Mouse (Mus musculus) monocyte, adult 2 months (primary cell): ENCODE results near the gene Srsf6.
"Not testable (repeated sequence)": the region's sequence is repeated elsewhere in the genome, so short reads cannot be mapped to it uniquely, and the experiment has no call there.

Experiments
- DNase-seq, 2 experiments: peaks; one replicate each; pipeline ENCODE4 v3.0.0; 2022; ENCODE audit warnings: low spot score in 2 of 2, low read depth in 1 of 2

The Srsf6 gene

GRCm38 (mm10) chr2:162931123-162931673, at the start of gene Srsf6:
Gene Srsf6, plus strand, starts transcription at chr2:162931528.
- peak; percentile 36 to 74 for DNase-seq

DNA sequence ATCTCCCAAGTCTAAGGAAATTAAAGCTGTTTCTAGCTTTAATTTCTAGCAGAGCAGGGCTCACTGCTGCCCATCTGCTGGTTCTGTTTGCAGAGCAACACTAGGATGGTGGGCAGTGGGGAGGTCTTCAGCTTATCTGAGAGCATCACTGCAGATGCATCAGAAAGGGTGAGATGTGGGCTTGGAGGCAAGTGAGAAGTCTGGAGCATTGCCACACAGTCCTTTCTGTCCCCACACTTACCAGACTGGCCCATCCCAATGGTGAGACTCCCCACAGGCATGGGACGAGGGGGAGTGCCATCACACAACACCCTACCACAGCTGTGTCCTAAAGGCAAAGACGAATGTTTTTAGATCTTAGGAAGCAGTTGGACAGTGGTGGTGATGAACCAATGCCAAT, 47.2 kb upstream of the Srsf6 start:
- DNase-seq, result no peak

DNA sequence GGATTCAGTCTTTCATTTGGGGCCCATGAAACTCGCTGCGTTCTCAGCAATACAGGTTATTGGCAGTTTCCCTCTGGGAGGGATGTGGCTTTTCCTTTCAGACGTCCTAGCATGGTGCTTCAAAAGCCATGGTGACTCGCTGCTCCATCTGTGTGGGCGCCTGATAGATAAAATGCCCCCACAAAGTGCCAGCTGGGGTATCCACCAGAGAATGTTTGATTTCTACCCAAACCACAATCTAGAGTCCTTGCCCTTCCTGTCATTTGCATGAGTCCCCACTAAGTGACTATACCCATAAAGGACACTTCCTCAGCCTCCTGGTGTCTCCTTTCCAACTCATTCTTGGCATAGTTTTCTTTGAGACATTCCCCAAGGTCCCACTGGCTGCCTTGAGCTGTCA, 44.2 kb upstream of the Srsf6 start:
- no peak for DNase-seq

DNA sequence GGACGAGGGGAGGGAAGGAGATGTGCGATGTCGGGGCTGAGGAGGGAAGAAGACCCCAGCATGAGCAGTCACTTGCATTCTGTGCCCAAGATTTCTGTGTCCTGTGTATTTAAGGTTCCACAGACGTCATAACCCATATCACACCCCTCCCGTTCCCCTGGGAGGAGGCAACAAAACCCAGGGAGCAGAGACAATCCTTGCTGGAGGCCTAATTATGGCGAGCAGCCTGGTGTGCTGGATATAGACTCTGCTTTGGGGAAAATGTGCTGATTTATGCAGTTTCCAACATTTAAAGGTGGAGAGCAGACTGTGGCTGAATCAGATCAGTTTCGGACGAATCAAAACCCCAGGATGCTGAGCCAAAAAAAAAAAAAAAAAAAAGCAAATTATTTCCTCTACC, 42.7 kb upstream of the Srsf6 start:
- DNase-seq, result no peak

- DNase-seq, result no peak
Measured at GRCm38 (mm10) chr2:162889191-162889590, 42.1 kb upstream of the Srsf6 start.

DNA sequence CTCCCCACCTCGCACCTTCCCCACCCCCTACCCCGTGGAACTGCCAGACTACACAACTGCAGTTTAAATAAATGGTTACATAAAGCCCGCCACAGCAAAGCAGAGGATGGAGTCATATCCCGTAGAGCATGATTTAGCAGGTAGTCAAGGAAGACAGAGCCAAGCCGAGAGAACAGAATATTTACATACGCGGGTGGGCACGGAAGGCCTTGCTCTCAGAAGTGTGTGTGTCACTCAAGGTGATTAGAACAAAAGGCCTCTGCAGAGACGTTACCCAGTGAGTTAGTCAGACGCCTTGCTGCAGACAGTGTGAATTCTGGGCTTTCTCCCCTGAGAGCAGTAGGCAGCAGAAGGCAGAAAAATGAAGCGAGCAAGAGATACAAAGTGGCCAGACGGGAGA, 41.6 kb upstream of the Srsf6 start:
- DNase-seq, result no peak

GRCm38 (mm10) chr2:162892979-162893378, 38.3 kb upstream of the Srsf6 start:
- not testable (repeated sequence) for DNase-seq

- not testable (repeated sequence) for DNase-seq
Measured at GRCm38 (mm10) chr2:162899256-162899655, 32.1 kb upstream of the Srsf6 start.

- no peak for DNase-seq
Measured at GRCm38 (mm10) chr2:162899880-162900589, 31.3 kb upstream of the Srsf6 start.

- no peak for DNase-seq
Measured at GRCm38 (mm10) chr2:162900590-162900916, 30.8 kb upstream of the Srsf6 start.

DNA sequence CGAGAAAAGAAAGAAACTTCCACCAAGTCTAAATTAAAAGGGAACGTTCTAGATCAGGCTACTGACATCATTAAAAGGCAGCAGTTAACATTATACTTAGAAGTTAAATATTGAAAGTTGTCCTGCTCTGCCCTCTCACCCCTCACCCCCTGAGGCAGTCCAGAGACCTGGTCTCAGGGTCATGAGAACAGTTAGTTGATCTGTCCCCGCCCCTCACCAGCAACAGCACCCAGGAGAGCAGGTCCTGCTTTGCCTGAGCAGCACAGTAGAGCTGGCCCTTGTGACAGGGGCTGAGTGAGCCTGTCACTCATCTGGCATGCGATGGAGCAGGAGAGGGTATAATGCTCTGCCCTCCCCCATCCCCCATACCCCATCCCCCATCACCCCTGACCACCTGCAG, 25.4 kb upstream of the Srsf6 start:
- DNase-seq, result no peak

- DNase-seq, result no peak
Measured at GRCm38 (mm10) chr2:162908052-162908491, 23.3 kb upstream of the Srsf6 start.

GRCm38 (mm10) chr2:162914040-162914439, 17.3 kb upstream of the Srsf6 start:
- no peak for DNase-seq

GRCm38 (mm10) chr2:162914519-162914918, 16.8 kb upstream of the Srsf6 start:
- no peak for DNase-seq

DNA sequence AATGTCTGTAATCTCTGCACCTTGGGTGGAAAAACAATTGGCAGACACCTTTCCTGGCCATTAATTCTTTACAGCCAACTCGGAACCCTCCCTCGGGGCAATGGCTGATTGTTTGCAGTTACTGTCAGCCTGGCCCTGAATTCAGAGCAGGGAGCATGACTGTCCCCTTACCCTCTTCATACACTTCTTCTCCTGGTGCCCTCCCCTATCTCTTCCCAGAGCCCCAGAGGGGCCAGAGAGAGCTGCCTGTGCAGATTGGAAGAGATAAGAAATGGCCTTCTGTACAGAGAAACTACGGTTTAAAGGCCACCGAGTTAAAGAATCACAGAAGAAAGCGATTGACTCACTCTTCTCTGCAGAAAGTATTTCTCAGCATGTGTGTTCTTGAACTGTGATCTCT, 11.4 kb upstream of the Srsf6 start:
- DNase-seq, result no peak

GRCm38 (mm10) chr2:162922183-162922582, 9.1 kb upstream of the Srsf6 start:
- no peak for DNase-seq

GRCm38 (mm10) chr2:162922834-162923233, 8.5 kb upstream of the Srsf6 start:
- no peak for DNase-seq

- DNase-seq, result no peak
Measured at GRCm38 (mm10) chr2:162924126-162924525, 7.2 kb upstream of the Srsf6 start.

GRCm38 (mm10) chr2:162927918-162928585, 3.3 kb upstream of the Srsf6 start:
- no peak for DNase-seq

GRCm38 (mm10) chr2:162929704-162930103, 1.6 kb upstream of the Srsf6 start:
- no peak for DNase-seq

- no peak for DNase-seq
Measured at GRCm38 (mm10) chr2:162930516-162931122, 709 bp upstream of the Srsf6 start.
